Mouse (Mus musculus): ENCODE data around the gene Eif1ad. TPM values are rescaled to one million over a fixed set of nuclear protein-coding genes. Genes with fewer than 3 reads are reported as not detected.

Eif1ad gene
- polyA plus RNA-seq, 1 experiment, result 17.4 TPM

DNA sequence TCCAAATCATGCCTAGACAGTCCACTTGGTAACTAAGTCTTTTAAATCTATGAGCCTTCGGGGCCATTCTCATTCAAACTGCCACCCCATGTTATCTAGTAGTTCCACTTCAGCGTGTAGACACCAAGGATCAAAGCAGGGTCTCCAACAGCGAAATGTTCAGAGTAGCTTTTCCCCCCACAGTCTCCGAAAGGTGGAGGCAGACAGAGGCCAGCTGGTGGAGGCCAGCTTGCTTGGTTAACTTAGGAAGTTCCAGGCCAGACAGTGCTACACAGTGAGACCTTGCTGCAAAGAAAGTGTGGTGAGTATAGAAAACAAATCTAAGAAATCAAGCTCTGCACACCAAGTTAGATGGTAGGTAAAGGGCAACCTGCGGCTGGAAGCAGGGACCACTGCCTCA is 44.1 kb downstream of the Eif1ad start:
- Histone ChIP-seq H3K36me3 (ENCODE audit: control insufficient read depth, insufficient read depth, low read length) (no peaks in the 10 kb centered on the region; the same call in 1 of the 2 replicates), H3K4me3 (ENCODE audit: extremely low read depth, insufficient read depth, insufficient read length) (no peak overlapping the region), H3K4me1 (ENCODE audit: control insufficient read depth, insufficient read depth, insufficient read length) (peaks cover 12% of the 10 kb centered on the region), H3K27me3 (ENCODE audit: control insufficient read depth, insufficient read depth, low read length) (no peaks in the 10 kb centered on the region), H3K27ac (ENCODE audit: insufficient read depth, low read length) (no peak overlapping the region)
- DNase-seq (ENCODE audit: low read depth in 1 of 2, low spot score in 2 of 2), result no peak
- 96% methylated on average over 5 of the region's 5 CpGs for WGBS
- TF ChIP-seq CTCF (IDR thresholded peaks at IDR 0.05; ENCODE audit: extremely low read depth, insufficient read depth, insufficient read length, insufficient replicate concordance) (no peak), POLR2A (IDR thresholded peaks at IDR 0.05; ENCODE audit: low read depth, low read length) (no peak)

DNA sequence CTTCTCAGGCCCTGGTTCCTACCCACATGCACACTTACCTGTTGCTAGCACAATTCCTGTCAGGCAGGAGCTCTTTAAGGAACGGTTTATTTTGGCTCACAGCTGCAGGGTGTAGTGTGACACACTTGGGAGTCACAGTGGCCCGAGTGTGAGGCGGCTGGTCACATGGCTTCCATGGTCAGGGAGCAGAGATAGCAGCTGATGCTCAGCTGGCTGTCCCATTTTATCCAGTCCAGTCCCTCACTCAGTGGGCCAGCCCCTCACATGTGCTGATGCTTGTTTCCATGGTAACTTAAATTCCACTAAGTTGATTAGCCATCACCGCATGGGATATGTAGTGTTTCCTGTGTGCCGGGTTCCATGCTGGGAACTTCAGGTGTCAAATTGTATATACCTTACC is 45.4 kb downstream of the Eif1ad start:
- H3K27me3 ChIP-seq (ENCODE audit: control insufficient read depth, insufficient read depth, low read length), result no peaks in the 10 kb centered on the region
- no peak for TF ChIP-seq CTCF (IDR thresholded peaks at IDR 0.05; ENCODE audit: extremely low read depth, insufficient read depth, insufficient read length, insufficient replicate concordance)
- TF ChIP-seq POLR2A (IDR thresholded peaks at IDR 0.05; ENCODE audit: low read depth, low read length), result no peak
- no peak overlapping the region for H3K27ac ChIP-seq (ENCODE audit: insufficient read depth, low read length)
- H3K36me3 ChIP-seq (ENCODE audit: control insufficient read depth, insufficient read depth, low read length), result no peaks in the 10 kb centered on the region; the same call in 1 of the 2 replicates
- peaks cover 12% of the 10 kb centered on the region for H3K4me1 ChIP-seq (ENCODE audit: control insufficient read depth, insufficient read depth, insufficient read length)
- no peak overlapping the region for H3K4me3 ChIP-seq (ENCODE audit: extremely low read depth, insufficient read depth, insufficient read length)
- 89% methylated on average over 5 of the region's 5 CpGs for WGBS
- DNase-seq (ENCODE audit: low read depth in 1 of 2, low spot score in 2 of 2), result no peak

DNA sequence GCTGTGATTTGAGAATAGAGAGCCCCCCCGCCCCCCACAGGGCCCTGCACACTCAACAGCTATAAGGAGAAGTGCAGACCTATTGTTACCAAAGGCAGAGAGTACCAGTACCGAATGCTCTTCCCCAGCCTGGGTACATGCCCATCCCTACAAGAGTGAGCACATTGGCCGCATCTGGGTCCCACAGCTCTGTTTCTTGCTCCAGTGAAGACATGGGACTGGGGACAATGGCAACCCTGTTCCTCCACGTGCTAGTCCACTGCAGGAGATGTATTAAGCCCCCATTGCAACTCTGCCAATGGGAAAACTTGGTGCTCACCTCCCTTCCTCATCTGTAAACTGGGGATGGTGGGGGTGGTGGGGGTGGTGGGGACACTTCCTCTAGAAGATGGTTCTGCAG is 47.3 kb downstream of the Eif1ad start:
- no peak for DNase-seq (ENCODE audit: low read depth in 1 of 2, low spot score in 2 of 2)
- H3K36me3 ChIP-seq (ENCODE audit: control insufficient read depth, insufficient read depth, low read length), result peaks cover 11% of the 10 kb centered on the region; the same call in 1 of the 2 replicates
- 87% methylated on average over 4 of the region's 4 CpGs for WGBS
- no peak overlapping the region for H3K4me3 ChIP-seq (ENCODE audit: extremely low read depth, insufficient read depth, insufficient read length)
- no peaks in the 10 kb centered on the region for H3K27me3 ChIP-seq (ENCODE audit: control insufficient read depth, insufficient read depth, low read length)
- peaks cover 4% of the 10 kb centered on the region; the same call in 1 of the 2 replicates for H3K4me1 ChIP-seq (ENCODE audit: control insufficient read depth, insufficient read depth, insufficient read length)
- TF ChIP-seq POLR2A (IDR thresholded peaks at IDR 0.05; ENCODE audit: low read depth, low read length) (no peak), CTCF (IDR thresholded peaks at IDR 0.05; ENCODE audit: extremely low read depth, insufficient read depth, insufficient read length, insufficient replicate concordance) (no peak)
- H3K27ac ChIP-seq (ENCODE audit: insufficient read depth, low read length), result no peak overlapping the region

DNA sequence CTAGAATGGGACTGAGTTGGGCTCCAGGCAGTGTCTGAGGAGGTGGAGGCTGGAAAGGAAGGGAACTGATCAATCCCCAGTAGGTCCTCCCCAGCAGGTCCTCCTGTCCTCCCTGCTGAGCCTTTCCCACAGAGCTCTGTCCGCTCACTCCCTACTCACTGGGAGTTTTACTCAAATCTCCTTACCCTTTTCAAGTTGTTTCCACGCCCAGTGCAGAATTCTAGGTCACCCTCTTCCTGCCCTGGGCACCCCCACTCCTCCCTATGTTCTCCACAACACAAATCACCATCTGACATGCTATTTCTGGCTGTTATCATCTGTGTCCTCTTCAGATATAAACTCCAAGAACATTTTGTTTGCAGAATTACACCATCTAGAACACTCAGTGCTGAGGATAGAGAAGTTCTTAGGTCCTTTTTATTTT is 48.0 kb downstream of the Eif1ad start:
- H3K4me1 ChIP-seq (ENCODE audit: control insufficient read depth, insufficient read depth, insufficient read length), result no peaks in the 10 kb centered on the region
- H3K27ac ChIP-seq (ENCODE audit: insufficient read depth, low read length), result no peak overlapping the region
- TF ChIP-seq POLR2A (IDR thresholded peaks at IDR 0.05; ENCODE audit: low read depth, low read length), result no peak
- TF ChIP-seq CTCF (IDR thresholded peaks at IDR 0.05; ENCODE audit: extremely low read depth, insufficient read depth, insufficient read length, insufficient replicate concordance), result no peak
- H3K4me3 ChIP-seq (ENCODE audit: extremely low read depth, insufficient read depth, insufficient read length), result no peak overlapping the region
- H3K36me3 ChIP-seq (ENCODE audit: control insufficient read depth, insufficient read depth, low read length), result peaks cover 11% of the 10 kb centered on the region; the same call in 1 of the 2 replicates
- H3K27me3 ChIP-seq (ENCODE audit: control insufficient read depth, insufficient read depth, low read length), result no peaks in the 10 kb centered on the region
- DNase-seq (ENCODE audit: low read depth in 1 of 2, low spot score in 2 of 2), result no peak
- 73% methylated on average over 2 of the region's 2 CpGs for WGBS

- peaks cover 4% of the 10 kb centered on the region; the same call in 1 of the 2 replicates for H3K4me1 ChIP-seq (ENCODE audit: control insufficient read depth, insufficient read depth, insufficient read length)
- no peak for TF ChIP-seq POLR2A (IDR thresholded peaks at IDR 0.05; ENCODE audit: low read depth, low read length)
- TF ChIP-seq CTCF (IDR thresholded peaks at IDR 0.05; ENCODE audit: extremely low read depth, insufficient read depth, insufficient read length, insufficient replicate concordance), result no peak
- 96% methylated on average over 8 of the region's 8 CpGs for WGBS
- H3K4me3 ChIP-seq (ENCODE audit: extremely low read depth, insufficient read depth, insufficient read length), result no peak overlapping the region
- H3K27ac ChIP-seq (ENCODE audit: insufficient read depth, low read length), result no peak overlapping the region
- DNase-seq (ENCODE audit: low read depth in 1 of 2, low spot score in 2 of 2), result no peak
- H3K36me3 ChIP-seq (ENCODE audit: control insufficient read depth, insufficient read depth, low read length), result peaks cover 26% of the 10 kb centered on the region
- no peaks in the 10 kb centered on the region for H3K27me3 ChIP-seq (ENCODE audit: control insufficient read depth, insufficient read depth, low read length)
Measured at GRCm38 (mm10) chr19:5418750-5419466, 52.4 kb downstream of the Eif1ad start.

DNA sequence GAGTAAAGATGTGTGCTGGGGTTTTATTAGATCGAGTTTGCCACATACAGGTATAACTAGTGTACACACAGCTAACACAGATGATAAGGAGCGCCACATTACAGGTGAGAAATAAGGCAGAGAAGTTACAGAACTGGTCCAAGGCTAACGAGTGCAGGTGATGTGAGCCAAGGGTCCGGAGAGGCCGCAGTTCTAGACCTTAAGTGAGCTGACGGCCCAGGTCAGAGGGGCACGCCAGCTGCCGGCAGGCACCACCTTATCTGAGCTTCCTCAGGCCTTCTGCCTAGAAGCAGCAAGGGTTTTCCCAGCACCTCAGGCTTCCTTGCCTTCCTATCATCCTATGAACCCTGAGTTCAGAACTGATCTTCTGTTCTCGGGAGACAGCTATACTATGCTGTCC is 53.1 kb downstream of the Eif1ad start:
- TF ChIP-seq POLR2A (IDR thresholded peaks at IDR 0.05; ENCODE audit: low read depth, low read length) (no peak), CTCF (IDR thresholded peaks at IDR 0.05; ENCODE audit: extremely low read depth, insufficient read depth, insufficient read length, insufficient replicate concordance) (no peak)
- WGBS, result 87% methylated on average over 9 of the region's 9 CpGs
- no peaks in the 10 kb centered on the region for H3K27me3 ChIP-seq (ENCODE audit: control insufficient read depth, insufficient read depth, low read length)
- H3K27ac ChIP-seq (ENCODE audit: insufficient read depth, low read length), result no peak overlapping the region
- peaks cover 26% of the 10 kb centered on the region for H3K36me3 ChIP-seq (ENCODE audit: control insufficient read depth, insufficient read depth, low read length)
- no peak for DNase-seq (ENCODE audit: low read depth in 1 of 2, low spot score in 2 of 2)
- peaks cover 5% of the 10 kb centered on the region; the same call in 1 of the 2 replicates for H3K4me1 ChIP-seq (ENCODE audit: control insufficient read depth, insufficient read depth, insufficient read length)
- H3K4me3 ChIP-seq (ENCODE audit: extremely low read depth, insufficient read depth, insufficient read length), result no peak overlapping the region

- Histone ChIP-seq H3K27me3 (ENCODE audit: control insufficient read depth, insufficient read depth, low read length) (no peaks in the 10 kb centered on the region), H3K4me1 (ENCODE audit: control insufficient read depth, insufficient read depth, insufficient read length) (peaks cover 5% of the 10 kb centered on the region; the same call in 1 of the 2 replicates), H3K27ac (ENCODE audit: insufficient read depth, low read length) (no peak overlapping the region), H3K4me3 (ENCODE audit: extremely low read depth, insufficient read depth, insufficient read length) (no peak overlapping the region), H3K36me3 (ENCODE audit: control insufficient read depth, insufficient read depth, low read length) (peaks cover 26% of the 10 kb centered on the region)
- no peak for DNase-seq (ENCODE audit: low read depth in 1 of 2, low spot score in 2 of 2)
- WGBS, result 92% methylated on average over 6 of the region's 6 CpGs
- TF ChIP-seq POLR2A (IDR thresholded peaks at IDR 0.05; ENCODE audit: low read depth, low read length) (no peak), CTCF (IDR thresholded peaks at IDR 0.05; ENCODE audit: extremely low read depth, insufficient read depth, insufficient read length, insufficient replicate concordance) (no peak)
Measured at GRCm38 (mm10) chr19:5420579-5420978, 54.0 kb downstream of the Eif1ad start.

Other genes with a start within 250 kb of the Eif1ad start
- gene Klc2, start 248.2 kb upstream of the Eif1ad start, polyA plus RNA-seq (2012; rRNA removed), result 26.8 and 27.9 TPM in 2 replicates
- 35.0 and 44.5 TPM in 2 replicates for gene Pacs1, start 93.6 kb upstream of the Eif1ad start, polyA plus RNA-seq (2012; rRNA removed)
- gene Sf3b2, start 71.3 kb upstream of the Eif1ad start, polyA plus RNA-seq (2012; rRNA removed), result 117 and 144 TPM in 2 replicates
- 0.37 and 0.69 TPM in 2 replicates for gene Gal3st3, start 68.4 kb upstream of the Eif1ad start, polyA plus RNA-seq (2012; rRNA removed)
- not detected in 2 replicates for gene Catsper1, start 31.0 kb upstream of the Eif1ad start, polyA plus RNA-seq (2012; rRNA removed)
- 0.32 and 0.82 TPM in 2 replicates for gene Cst6, start 17.2 kb upstream of the Eif1ad start, polyA plus RNA-seq (2012; rRNA removed)
- gene Banf1, start 427 bp downstream of the Eif1ad start, polyA plus RNA-seq (2012; rRNA removed), result 72.0 and 79.8 TPM in 2 replicates
- gene Sart1, start 22.0 kb downstream of the Eif1ad start, polyA plus RNA-seq (2012; rRNA removed), result 19.2 and 27.3 TPM in 2 replicates
- 1.9 and 2.3 TPM in 2 replicates for gene Tsga10ip, start 35.8 kb downstream of the Eif1ad start, polyA plus RNA-seq (2012; rRNA removed)
- 59.6 and 75.8 TPM in 2 replicates for gene Drap1, start 58.2 kb downstream of the Eif1ad start, polyA plus RNA-seq (2012; rRNA removed)
- 76.4 and 95.8 TPM in 2 replicates for gene AI837181, start 58.4 kb downstream of the Eif1ad start, polyA plus RNA-seq (2012; rRNA removed)
- gene Fosl1, start 80.8 kb downstream of the Eif1ad start, polyA plus RNA-seq (2012; rRNA removed), result 0.04 and 0.40 TPM in 2 replicates
- 5.3 and 6.8 TPM in 2 replicates for gene Ccdc85b, start 91.2 kb downstream of the Eif1ad start, polyA plus RNA-seq (2012; rRNA removed)
- gene Fibp, start 93.9 kb downstream of the Eif1ad start, polyA plus RNA-seq (2012; rRNA removed), result 80.4 and 131 TPM in 2 replicates
- 27.6 and 34.3 TPM in 2 replicates for gene Ctsw, start 101.8 kb downstream of the Eif1ad start, polyA plus RNA-seq (2012; rRNA removed)
- gene Efemp2, start 107.2 kb downstream of the Eif1ad start, polyA plus RNA-seq (2012; rRNA removed), result 21.7 and 29.4 TPM in 2 replicates
- 41.5 and 53.9 TPM in 2 replicates for gene Mus81, start 121.7 kb downstream of the Eif1ad start, polyA plus RNA-seq (2012; rRNA removed)
- 427 and 734 TPM in 2 replicates for gene Cfl1, start 123.7 kb downstream of the Eif1ad start, polyA plus RNA-seq (2012; rRNA removed)
- gene 1700020D05Rik, start 137.0 kb downstream of the Eif1ad start, polyA plus RNA-seq (2012; rRNA removed), result 0.77 and 1.5 TPM in 2 replicates
- gene Snx32, start 143.8 kb downstream of the Eif1ad start, polyA plus RNA-seq (2012; rRNA removed), result 10.8 and 12.2 TPM in 2 replicates
- gene Ovol1, start 193.9 kb downstream of the Eif1ad start, polyA plus RNA-seq (2012; rRNA removed), result 0.05 TPM in 2 replicates
- 18.6 and 25.0 TPM in 2 replicates for gene Ap5b1, start 201.3 kb downstream of the Eif1ad start, polyA plus RNA-seq (2012; rRNA removed)
- gene Rnaseh2c, start 235.1 kb downstream of the Eif1ad start, polyA plus RNA-seq (2012; rRNA removed), result 47.8 and 74.6 TPM in 2 replicates
- gene Kat5, start 243.5 kb downstream of the Eif1ad start, polyA plus RNA-seq (2012; rRNA removed), result 37.3 and 46.1 TPM in 2 replicates